Mouse (Mus musculus): ENCODE data around the gene Gm17651.

- TF ChIP-seq CTCF (IDR thresholded peaks at IDR 0.05; ENCODE audit: borderline replicate concordance, extremely low read depth, insufficient read depth, insufficient read length) (no peak), POLR2A (IDR thresholded peaks at IDR 0.05; ENCODE audit: borderline replicate concordance, extremely low read depth, insufficient read depth, insufficient read length, poor library complexity, severe bottlenecking) (no peak)
Observed at GRCm38 (mm10) chr3:97689289-97689688, 14.8 kb upstream of the Gm17651 start.
